Mouse (Mus musculus): ENCODE measurements around the gene Fgfr2.

DNA sequence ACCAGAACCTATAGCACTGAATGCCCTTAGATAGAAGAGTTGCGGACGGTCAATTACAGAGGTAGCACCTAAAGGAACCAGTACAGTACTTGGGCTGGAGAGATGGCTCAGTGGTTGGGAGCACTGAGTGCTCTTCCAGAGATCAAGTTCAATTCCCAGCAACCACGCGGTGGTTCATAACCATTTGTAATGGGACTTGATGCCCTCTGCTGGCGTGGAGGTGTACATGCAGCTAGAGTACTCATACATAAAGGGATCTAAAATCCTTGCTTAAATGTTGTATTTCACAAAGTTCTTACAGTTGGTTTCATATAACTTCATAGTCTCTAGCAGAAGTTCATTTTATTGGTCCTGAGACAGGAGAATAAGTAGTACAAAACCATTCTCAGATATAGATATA, 10.4 kb upstream of the Fgfr2 start:
- TF ChIP-seq CTCF (IDR thresholded peaks at IDR 0.05; ENCODE audit: control insufficient read depth, insufficient read depth, insufficient read length) (no peak), USF1 (IDR thresholded peaks at IDR 0.05; ENCODE audit: low read depth) (no peak), MYOD1 (IDR thresholded peaks at IDR 0.05; ENCODE audit: control insufficient read depth, insufficient read length, low read depth) (no peak)
